Mouse (Mus musculus): Measurements from ENCODE around the gene Pbx3. TPM values are rescaled to one million over a fixed set of nuclear protein-coding genes. Genes with fewer than 3 reads are reported as not detected.

The Pbx3 gene
- polyA plus RNA-seq, 1 experiment from 2014 or later: 19.1 TPM

GRCm38 (mm10) chr2:34170424-34170823, 202.5 kb downstream of the Pbx3 start:
- H3K9ac ChIP-seq: no peak overlapping the region
- no peaks in the 10 kb centered on the region for H3K4me1 ChIP-seq
- H3K27ac ChIP-seq (replicated peaks): no peak overlapping the region
- no peak for ATAC-seq (ENCODE audit: extremely low read depth, insufficient number of reproducible peaks, low FRiP score, low TSS enrichment)
- 86% methylated on average over 2 of the region's 2 CpGs for WGBS
- H3K36me3 ChIP-seq: peaks cover 32% of the 10 kb centered on the region
- H3K27me3 ChIP-seq (replicated peaks): no peaks in the 10 kb centered on the region
- H3K4me2 ChIP-seq: no peak overlapping the region
- no peak overlapping the region for H3K4me3 ChIP-seq
- no peaks in the 10 kb centered on the region for H3K9me3 ChIP-seq

DNA sequence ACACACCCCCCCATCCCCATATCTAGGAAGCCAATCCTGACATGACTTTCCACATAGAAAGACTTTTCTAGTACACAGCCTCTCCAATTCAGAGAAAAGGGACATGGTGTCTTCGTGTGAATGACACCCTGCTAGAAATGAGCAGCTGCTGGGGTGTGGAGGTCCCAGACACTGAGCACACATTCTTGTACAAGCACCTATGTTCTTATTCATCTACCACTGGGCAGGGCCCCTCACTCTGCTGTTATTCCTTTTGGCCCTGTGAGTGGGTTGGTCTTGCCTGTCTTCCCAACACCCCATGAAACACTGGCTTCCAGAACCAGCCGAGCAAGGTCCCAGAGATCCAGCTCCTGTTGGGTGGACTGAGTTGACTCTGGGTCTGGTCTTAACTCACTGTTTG, 203.3 kb downstream of the Pbx3 start:
- H3K4me3 ChIP-seq: no peak overlapping the region
- no peak for ATAC-seq (ENCODE audit: extremely low read depth, insufficient number of reproducible peaks, low FRiP score, low TSS enrichment)
- H3K4me2 ChIP-seq: no peak overlapping the region
- no peaks in the 10 kb centered on the region for H3K27me3 ChIP-seq (replicated peaks)
- no peaks in the 10 kb centered on the region for H3K4me1 ChIP-seq
- no peaks in the 10 kb centered on the region for H3K9me3 ChIP-seq
- peaks cover 29% of the 10 kb centered on the region for H3K36me3 ChIP-seq
- WGBS: 84% methylated on average over 2 of the region's 2 CpGs
- no peak overlapping the region for H3K27ac ChIP-seq (replicated peaks)
- H3K9ac ChIP-seq: no peak overlapping the region

DNA sequence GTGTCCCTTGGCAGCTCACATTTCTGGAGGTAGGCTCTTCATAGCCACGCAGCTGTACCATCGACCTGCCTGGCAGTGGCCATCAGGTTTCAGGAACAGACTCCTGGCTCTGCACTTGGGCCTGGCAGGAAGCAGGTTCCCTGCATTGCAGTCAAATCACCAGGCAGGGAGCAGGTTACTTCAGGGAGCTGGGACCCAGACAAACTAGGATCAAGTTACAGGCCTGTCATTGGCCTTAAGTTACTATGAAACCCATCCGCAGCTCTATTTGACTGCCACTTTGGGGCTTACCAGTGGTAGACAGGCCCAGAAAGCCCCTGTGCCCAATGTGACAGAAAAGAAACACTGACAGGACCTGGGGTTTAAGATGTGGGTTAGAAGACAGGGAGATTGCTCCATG, 204.8 kb downstream of the Pbx3 start:
- H3K27me3 ChIP-seq (replicated peaks): no peaks in the 10 kb centered on the region
- no peak overlapping the region for H3K4me3 ChIP-seq
- no peaks in the 10 kb centered on the region for H3K9me3 ChIP-seq
- ATAC-seq (ENCODE audit: extremely low read depth, insufficient number of reproducible peaks, low FRiP score, low TSS enrichment): no peak
- 55% methylated on average over 3 of the region's 3 CpGs for WGBS
- H3K4me1 ChIP-seq: no peaks in the 10 kb centered on the region
- H3K36me3 ChIP-seq: peaks cover 22% of the 10 kb centered on the region
- H3K27ac ChIP-seq (replicated peaks): no peak overlapping the region
- H3K9ac ChIP-seq: no peak overlapping the region
- no peak overlapping the region for H3K4me2 ChIP-seq

- Histone ChIP-seq H3K9ac (no peak overlapping the region), H3K36me3 (no peaks in the 10 kb centered on the region), H3K4me3 (no peak overlapping the region), H3K27me3 (replicated peaks) (no peaks in the 10 kb centered on the region), H3K4me1 (no peaks in the 10 kb centered on the region), H3K9me3 (no peaks in the 10 kb centered on the region), H3K27ac (replicated peaks) (no peak overlapping the region), H3K4me2 (no peak overlapping the region)
- ATAC-seq (ENCODE audit: extremely low read depth, insufficient number of reproducible peaks, low FRiP score, low TSS enrichment): no peak
- 73% methylated on average over 3 of the region's 3 CpGs for WGBS
Observed at GRCm38 (mm10) chr2:34162484-34162883, 210.5 kb downstream of the Pbx3 start.

DNA sequence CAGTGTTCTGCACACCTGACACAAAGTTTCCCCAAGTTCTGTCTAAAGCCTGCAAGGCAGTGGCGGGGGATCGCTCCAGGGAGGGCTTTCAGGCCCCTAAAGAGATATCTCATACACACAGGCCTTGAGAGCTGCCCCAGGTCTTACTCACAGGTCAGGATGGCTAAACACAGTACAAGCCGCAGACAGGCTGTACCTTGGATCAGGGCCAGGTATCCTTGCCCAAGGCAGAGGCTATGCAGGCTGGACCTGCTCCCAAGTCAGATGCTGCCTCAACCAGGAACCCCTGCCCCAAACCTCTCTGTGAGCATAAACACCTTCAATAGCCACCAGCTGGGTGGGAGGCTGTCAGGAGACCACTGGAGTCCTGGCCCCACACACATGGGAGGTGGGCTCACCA, 215.2 kb downstream of the Pbx3 start:
- H3K9me3 ChIP-seq: no peaks in the 10 kb centered on the region
- no peak overlapping the region for H3K9ac ChIP-seq
- H3K27ac ChIP-seq (replicated peaks): no peak overlapping the region
- no peaks in the 10 kb centered on the region for H3K36me3 ChIP-seq
- H3K27me3 ChIP-seq (replicated peaks): no peaks in the 10 kb centered on the region
- 63% methylated on average over 3 of the region's 3 CpGs for WGBS
- no peak for ATAC-seq (ENCODE audit: extremely low read depth, insufficient number of reproducible peaks, low FRiP score, low TSS enrichment)
- no peak overlapping the region for H3K4me2 ChIP-seq
- no peaks in the 10 kb centered on the region for H3K4me1 ChIP-seq
- H3K4me3 ChIP-seq: no peak overlapping the region

DNA sequence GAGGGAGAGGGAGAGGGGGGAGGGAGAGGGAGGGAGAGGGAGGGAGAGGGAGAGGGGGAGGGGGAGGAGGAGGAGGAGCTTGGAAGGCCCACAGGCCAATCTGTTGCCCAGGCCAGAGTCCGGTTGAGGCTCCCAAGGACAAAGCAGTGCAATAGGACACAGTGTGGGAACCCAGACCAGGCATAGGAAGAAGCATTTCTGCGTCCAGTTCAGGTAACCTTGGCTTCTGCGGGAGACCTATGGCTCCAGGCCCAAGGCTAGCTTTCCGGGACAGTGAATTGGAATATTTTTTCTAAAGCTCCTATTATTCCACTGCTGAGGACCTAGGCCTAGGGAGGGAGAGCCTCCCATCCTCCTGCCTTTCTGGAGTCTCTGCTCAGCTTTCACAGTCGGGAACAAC, 218.1 kb downstream of the Pbx3 start:
- H3K27ac ChIP-seq (replicated peaks): no peak overlapping the region
- no peak overlapping the region for H3K9ac ChIP-seq
- H3K4me1 ChIP-seq: no peaks in the 10 kb centered on the region
- H3K9me3 ChIP-seq: no peaks in the 10 kb centered on the region
- WGBS: 56% methylated on average over 5 of the region's 5 CpGs
- H3K36me3 ChIP-seq: no peaks in the 10 kb centered on the region
- H3K4me3 ChIP-seq: no peak overlapping the region
- no peaks in the 10 kb centered on the region for H3K27me3 ChIP-seq (replicated peaks)
- no peak overlapping the region for H3K4me2 ChIP-seq
- no peak for ATAC-seq (ENCODE audit: extremely low read depth, insufficient number of reproducible peaks, low FRiP score, low TSS enrichment)

DNA sequence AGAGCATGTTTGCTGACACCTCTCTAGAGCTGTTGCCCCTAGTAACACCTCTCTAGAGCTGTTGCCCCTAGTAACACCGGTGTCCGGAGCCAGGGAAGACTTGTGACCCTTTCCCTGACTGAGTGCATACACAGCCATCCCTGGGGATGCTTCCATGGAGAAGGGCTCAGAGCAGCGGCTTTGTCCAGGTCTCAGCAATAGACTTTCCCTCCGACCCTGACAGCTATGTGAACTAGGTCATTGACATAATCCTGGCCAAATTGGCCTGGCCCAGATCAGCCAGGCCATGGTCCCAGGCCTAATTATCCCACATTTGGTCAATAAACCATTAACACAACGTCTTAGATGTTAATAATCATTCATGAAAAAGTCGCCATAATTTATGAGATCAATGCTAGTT, 219.6 kb downstream of the Pbx3 start:
- H3K36me3 ChIP-seq: no peaks in the 10 kb centered on the region
- no peak overlapping the region for H3K4me2 ChIP-seq
- no peak overlapping the region for H3K27ac ChIP-seq (replicated peaks)
- no peaks in the 10 kb centered on the region for H3K27me3 ChIP-seq (replicated peaks)
- no peak overlapping the region for H3K9ac ChIP-seq
- no peak for ATAC-seq (ENCODE audit: extremely low read depth, insufficient number of reproducible peaks, low FRiP score, low TSS enrichment)
- no peaks in the 10 kb centered on the region for H3K9me3 ChIP-seq
- 69% methylated on average over 6 of the region's 6 CpGs for WGBS
- no peak overlapping the region for H3K4me3 ChIP-seq
- no peaks in the 10 kb centered on the region for H3K4me1 ChIP-seq

- no peaks in the 10 kb centered on the region for H3K27me3 ChIP-seq (replicated peaks)
- no peak overlapping the region for H3K4me2 ChIP-seq
- ATAC-seq (ENCODE audit: extremely low read depth, insufficient number of reproducible peaks, low FRiP score, low TSS enrichment): no peak
- 74% methylated on average over 4 of the region's 4 CpGs for WGBS
- no peaks in the 10 kb centered on the region for H3K36me3 ChIP-seq
- H3K9ac ChIP-seq: no peak overlapping the region
- no peak overlapping the region for H3K4me3 ChIP-seq
- H3K27ac ChIP-seq (replicated peaks): no peak overlapping the region
- no peaks in the 10 kb centered on the region for H3K4me1 ChIP-seq
- H3K9me3 ChIP-seq: no peaks in the 10 kb centered on the region
Observed at GRCm38 (mm10) chr2:34150560-34150959, 222.4 kb downstream of the Pbx3 start.

- Histone ChIP-seq H3K4me2 (no peak overlapping the region), H3K27me3 (replicated peaks) (no peaks in the 10 kb centered on the region), H3K9ac (no peak overlapping the region), H3K4me1 (no peaks in the 10 kb centered on the region), H3K36me3 (no peaks in the 10 kb centered on the region), H3K4me3 (no peak overlapping the region), H3K9me3 (no peaks in the 10 kb centered on the region), H3K27ac (replicated peaks) (no peak overlapping the region)
- no peak for ATAC-seq (ENCODE audit: extremely low read depth, insufficient number of reproducible peaks, low FRiP score, low TSS enrichment)
- 73% methylated on average over 7 of the region's 7 CpGs for WGBS
Observed at GRCm38 (mm10) chr2:34148214-34148613, 224.7 kb downstream of the Pbx3 start.

DNA sequence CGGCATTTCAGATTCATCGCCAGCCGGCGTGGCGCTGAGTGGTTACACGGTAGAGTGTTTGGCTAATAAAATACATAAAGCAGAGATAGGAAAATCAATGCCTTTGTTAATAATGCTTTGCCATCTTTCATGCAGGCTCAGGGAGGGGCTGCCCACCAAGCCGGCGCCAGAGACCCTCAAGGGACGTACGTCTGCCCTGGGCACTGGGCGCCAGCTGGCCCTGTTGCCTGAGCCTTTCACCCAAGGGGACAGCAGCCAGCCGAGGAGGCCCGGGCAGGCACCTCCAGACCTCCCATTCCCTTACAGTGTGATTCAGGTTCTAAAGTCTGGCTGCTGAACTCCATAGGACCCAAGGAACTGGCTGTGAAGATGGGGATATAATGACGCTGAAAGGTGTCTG, 225.5 kb downstream of the Pbx3 start:
- Histone ChIP-seq H3K9me3 (no peaks in the 10 kb centered on the region), H3K27ac (replicated peaks) (no peak overlapping the region), H3K27me3 (replicated peaks) (no peaks in the 10 kb centered on the region), H3K4me3 (no peak overlapping the region), H3K4me2 (no peak overlapping the region), H3K36me3 (no peaks in the 10 kb centered on the region), H3K9ac (no peak overlapping the region), H3K4me1 (no peaks in the 10 kb centered on the region)
- 87% methylated on average over 14 of the region's 14 CpGs for WGBS
- ATAC-seq (ENCODE audit: extremely low read depth, insufficient number of reproducible peaks, low FRiP score, low TSS enrichment): no peak

DNA sequence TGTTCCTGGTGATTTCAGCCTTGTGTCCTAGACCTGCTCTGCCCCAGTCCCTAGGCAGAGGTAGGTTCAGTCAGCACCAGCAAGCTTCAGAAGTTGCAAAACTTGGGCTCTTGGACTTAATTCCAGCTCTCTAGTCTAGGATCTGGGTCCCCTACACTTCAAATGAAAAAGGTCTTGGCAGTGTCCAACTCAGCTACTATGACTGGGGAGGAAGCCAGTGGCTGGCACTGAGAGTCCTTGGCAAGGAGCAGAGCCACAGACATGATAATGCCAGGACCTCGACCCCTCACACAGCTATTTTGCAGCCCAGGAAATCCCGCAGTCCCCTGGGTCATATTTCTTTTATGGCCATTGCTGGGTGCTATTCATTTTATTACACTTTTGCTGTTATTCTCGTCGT, 225.9 kb downstream of the Pbx3 start:
- Histone ChIP-seq H3K4me3 (no peak overlapping the region), H3K9me3 (no peaks in the 10 kb centered on the region), H3K9ac (no peak overlapping the region), H3K27ac (replicated peaks) (no peak overlapping the region), H3K36me3 (no peaks in the 10 kb centered on the region), H3K27me3 (replicated peaks) (no peaks in the 10 kb centered on the region), H3K4me2 (no peak overlapping the region), H3K4me1 (no peaks in the 10 kb centered on the region)
- ATAC-seq (ENCODE audit: extremely low read depth, insufficient number of reproducible peaks, low FRiP score, low TSS enrichment): no peak
- WGBS: 73% methylated on average over 4 of the region's 4 CpGs

DNA sequence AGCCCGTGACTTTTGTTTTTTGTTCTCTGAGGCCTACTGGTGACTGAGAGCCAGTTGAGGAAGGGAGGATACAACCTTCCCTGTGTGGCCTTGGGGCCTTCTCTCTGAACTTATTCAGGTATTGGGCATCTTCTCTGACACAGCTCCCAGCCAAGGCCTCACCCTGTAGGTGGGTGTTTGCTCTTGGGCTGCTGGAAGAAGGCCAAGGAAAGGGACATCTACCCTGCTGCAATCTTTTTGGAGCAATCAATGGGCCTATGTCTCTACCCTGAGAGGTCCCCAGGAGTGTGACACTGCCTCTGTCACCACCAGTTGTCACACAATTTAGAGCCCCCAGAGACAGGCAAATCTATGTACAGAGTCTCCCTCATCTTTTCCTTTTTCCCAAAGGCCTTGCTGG, 226.5 kb downstream of the Pbx3 start:
- Histone ChIP-seq H3K4me3 (no peak overlapping the region), H3K4me1 (no peaks in the 10 kb centered on the region), H3K9ac (no peak overlapping the region), H3K4me2 (no peak overlapping the region), H3K9me3 (no peaks in the 10 kb centered on the region), H3K27ac (replicated peaks) (no peak overlapping the region), H3K36me3 (no peaks in the 10 kb centered on the region), H3K27me3 (replicated peaks) (no peaks in the 10 kb centered on the region)
- ATAC-seq (ENCODE audit: extremely low read depth, insufficient number of reproducible peaks, low FRiP score, low TSS enrichment): no peak
- 67% methylated on average over 1 of the region's 1 CpGs for WGBS
